Mouse (Mus musculus) bone marrow, adult 2 months (tissue): ENCODE measurements around the gene Pimreg.

Source experiments
- CTCF ChIP-seq: fragments of 200-500 bp; IDR thresholded peaks from 2 replicates; pipeline ENCODE4 v1.5.1; 2011; ENCODE audit warnings: low read length, control low read depth; ENCODE audit not compliant: control insufficient read depth, insufficient read depth
- POLR2A ChIP-seq: fragments of 200-500 bp; IDR thresholded peaks from 2 replicates; pipeline ENCODE4 v1.6.1; 2011; ENCODE audit warnings: low read depth, mild to moderate bottlenecking, control low read depth, low read length, borderline replicate concordance; ENCODE audit not compliant: control insufficient read depth

DNA sequence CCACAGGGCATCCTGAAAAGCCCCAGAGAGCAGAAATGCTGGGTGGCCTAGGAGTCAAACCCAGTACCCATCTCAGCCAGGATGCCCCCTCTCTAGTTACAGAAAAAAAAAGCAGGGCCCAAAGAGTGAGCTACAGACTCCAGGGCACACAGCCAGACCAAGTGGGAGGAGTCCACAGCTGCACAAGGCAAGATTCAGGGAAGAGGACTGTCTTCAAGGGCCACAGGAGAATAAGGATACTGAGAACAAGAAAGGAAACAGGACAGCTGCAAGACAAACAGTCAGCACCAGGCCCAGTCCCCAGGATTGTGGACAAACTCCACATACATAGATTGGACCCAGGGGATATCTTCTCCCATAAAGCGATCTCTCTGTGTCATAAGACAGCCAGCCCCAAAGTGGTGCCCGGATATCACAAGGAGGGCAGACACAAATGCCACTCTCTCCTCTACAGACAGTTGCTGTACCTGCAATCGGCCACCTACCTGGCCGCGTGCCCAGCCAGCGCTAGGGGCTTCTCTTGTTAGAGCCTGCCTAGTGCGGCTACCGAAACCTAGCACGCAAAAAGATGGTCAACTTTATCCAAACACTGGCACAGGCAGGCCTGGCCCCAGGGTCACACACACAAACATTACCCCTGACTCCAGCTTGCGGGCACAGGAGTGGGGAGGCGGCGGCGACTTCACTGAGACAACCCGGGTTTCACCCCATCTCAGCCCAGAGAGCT is 8.5 kb downstream of the Pimreg start:
- no peak for TF ChIP-seq CTCF
- TF ChIP-seq POLR2A = no peak
